Mouse (Mus musculus): ENCODE results near the gene Hs2st1. TPM values are rescaled to one million over a fixed set of nuclear protein-coding genes. Genes with fewer than 3 reads are reported as not detected.

Gene Hs2st1
- polyA plus RNA-seq, 1 experiment from 2014 or later = 13.7 TPM

- Histone ChIP-seq H3K36me3 (peaks cover 22% of the 10 kb centered on the region), H3K4me2 (no peak overlapping the region), H3K4me3 (no peak overlapping the region), H3K9ac (no peak overlapping the region), H3K27ac (no peak overlapping the region), H3K27me3 (no peaks in the 10 kb centered on the region), H3K9me3 (no peaks in the 10 kb centered on the region), H3K4me1 (replicated peaks) (no peaks in the 10 kb centered on the region)
- ATAC-seq (ENCODE audit: low FRiP score) = no peak
- WGBS = 95% methylated on average over 14 of the region's 14 CpGs
Measured at GRCm38 (mm10) chr3:144446081-144446634, 123.8 kb downstream of the Hs2st1 start.

- WGBS = 96% methylated on average over 14 of the region's 14 CpGs
- H3K9me3 ChIP-seq = no peaks in the 10 kb centered on the region
- no peaks in the 10 kb centered on the region for H3K27me3 ChIP-seq
- no peak overlapping the region for H3K27ac ChIP-seq
- no peak overlapping the region for H3K4me3 ChIP-seq
- no peak overlapping the region for H3K9ac ChIP-seq
- no peaks in the 10 kb centered on the region for H3K4me1 ChIP-seq (replicated peaks)
- no peak for ATAC-seq (ENCODE audit: low FRiP score)
- no peak overlapping the region for H3K4me2 ChIP-seq
- H3K36me3 ChIP-seq = peaks cover 15% of the 10 kb centered on the region
Measured at GRCm38 (mm10) chr3:144437871-144438398, 132.0 kb downstream of the Hs2st1 start.

- 87% methylated on average over 3 of the region's 3 CpGs for WGBS
- no peaks in the 10 kb centered on the region for H3K27me3 ChIP-seq
Measured at GRCm38 (mm10) chr3:144436076-144436475, 133.9 kb downstream of the Hs2st1 start.

GRCm38 (mm10) chr3:144435281-144435680 lies 134.7 kb downstream of the Hs2st1 start:
- no peaks in the 10 kb centered on the region for H3K27me3 ChIP-seq
- H3K9me3 ChIP-seq = no peaks in the 10 kb centered on the region
- H3K36me3 ChIP-seq = peaks cover 15% of the 10 kb centered on the region
- H3K27ac ChIP-seq = no peak overlapping the region
- no peaks in the 10 kb centered on the region for H3K4me1 ChIP-seq (replicated peaks)
- no peak overlapping the region for H3K9ac ChIP-seq
- no peak overlapping the region for H3K4me3 ChIP-seq
- WGBS = 93% methylated on average over 16 of the region's 16 CpGs
- no peak for ATAC-seq (ENCODE audit: low FRiP score)
- H3K4me2 ChIP-seq = no peak overlapping the region

More at GRCm38 (mm10) chr3:144436076-144436475, 133.9 kb downstream of the Hs2st1 start:
- Histone ChIP-seq H3K4me2 (no peak overlapping the region), H3K4me3 (no peak overlapping the region), H3K9me3 (no peaks in the 10 kb centered on the region), H3K4me1 (replicated peaks) (no peaks in the 10 kb centered on the region), H3K9ac (no peak overlapping the region), H3K27ac (no peak overlapping the region), H3K36me3 (peaks cover 15% of the 10 kb centered on the region)
- ATAC-seq (ENCODE audit: low FRiP score) = no peak

- WGBS = 94% methylated on average over 17 of the region's 17 CpGs
- peaks cover 15% of the 10 kb centered on the region for H3K36me3 ChIP-seq
- no peaks in the 10 kb centered on the region for H3K9me3 ChIP-seq
- no peak overlapping the region for H3K9ac ChIP-seq
- no peaks in the 10 kb centered on the region for H3K27me3 ChIP-seq
- no peaks in the 10 kb centered on the region for H3K4me1 ChIP-seq (replicated peaks)
- H3K4me2 ChIP-seq = no peak overlapping the region
- H3K4me3 ChIP-seq = no peak overlapping the region
- ATAC-seq (ENCODE audit: low FRiP score) = no peak
- H3K27ac ChIP-seq = no peak overlapping the region
Measured at GRCm38 (mm10) chr3:144434276-144434675, 135.7 kb downstream of the Hs2st1 start.

- 92% methylated on average over 7 of the region's 7 CpGs for WGBS
- Histone ChIP-seq H3K4me3 (no peak overlapping the region), H3K27ac (no peak overlapping the region), H3K9me3 (no peaks in the 10 kb centered on the region), H3K36me3 (peaks cover 15% of the 10 kb centered on the region), H3K9ac (no peak overlapping the region), H3K4me1 (replicated peaks) (0 out of 2 replicates have a peak, but pooled peaks cover 3% of the 10 kb centered on the region), H3K27me3 (no peaks in the 10 kb centered on the region), H3K4me2 (no peak overlapping the region)
- ATAC-seq (ENCODE audit: low FRiP score) = no peak
Measured at GRCm38 (mm10) chr3:144433039-144433438, 136.9 kb downstream of the Hs2st1 start.

GRCm38 (mm10) chr3:144432143-144432577 lies 137.8 kb downstream of the Hs2st1 start:
- Histone ChIP-seq H3K27ac (no peak overlapping the region), H3K9ac (no peak overlapping the region), H3K4me2 (no peak overlapping the region), H3K4me1 (replicated peaks) (0 out of 2 replicates have a peak, but pooled peaks cover 3% of the 10 kb centered on the region), H3K4me3 (no peak overlapping the region), H3K36me3 (peaks cover 15% of the 10 kb centered on the region), H3K9me3 (no peaks in the 10 kb centered on the region), H3K27me3 (no peaks in the 10 kb centered on the region)
- 91% methylated on average over 10 of the region's 10 CpGs for WGBS
- ATAC-seq (ENCODE audit: low FRiP score) = no peak

- no peak for ATAC-seq (ENCODE audit: low FRiP score)
- H3K4me1 ChIP-seq (replicated peaks) = peaks cover 15% of the 10 kb centered on the region
- H3K27ac ChIP-seq = no peak overlapping the region
- H3K4me3 ChIP-seq = no peak overlapping the region
- H3K27me3 ChIP-seq = no peaks in the 10 kb centered on the region
- H3K36me3 ChIP-seq = peaks cover 3% of the 10 kb centered on the region; the same call in 1 of the 2 replicates
- H3K9me3 ChIP-seq = no peaks in the 10 kb centered on the region
- H3K9ac ChIP-seq = no peak overlapping the region
- no peak overlapping the region for H3K4me2 ChIP-seq
- WGBS = 57% methylated on average over 8 of the region's 8 CpGs
Measured at GRCm38 (mm10) chr3:144428514-144429431, 141.2 kb downstream of the Hs2st1 start.

GRCm38 (mm10) chr3:144425041-144425448 lies 144.9 kb downstream of the Hs2st1 start:
- H3K4me2 ChIP-seq = no peak overlapping the region
- H3K27me3 ChIP-seq = no peaks in the 10 kb centered on the region
- peaks cover 25% of the 10 kb centered on the region for H3K4me1 ChIP-seq (replicated peaks)
- 89% methylated on average over 4 of the region's 4 CpGs for WGBS
- H3K9me3 ChIP-seq = no peaks in the 10 kb centered on the region
- H3K27ac ChIP-seq = peak overlapping the region; percentile 25; the same call in 1 of the 2 replicates
- ATAC-seq (ENCODE audit: low FRiP score) = no peak
- H3K4me3 ChIP-seq = no peak overlapping the region
- H3K9ac ChIP-seq = no peak overlapping the region
- H3K36me3 ChIP-seq = peaks cover 3% of the 10 kb centered on the region; the same call in 1 of the 2 replicates

GRCm38 (mm10) chr3:144421404-144422180 lies 148.4 kb downstream of the Hs2st1 start:
- H3K9me3 ChIP-seq = no peaks in the 10 kb centered on the region
- WGBS = 39% methylated on average over 7 of the region's 7 CpGs
- H3K4me3 ChIP-seq = no peak overlapping the region
- H3K27ac ChIP-seq = no peak overlapping the region
- H3K4me2 ChIP-seq = no peak overlapping the region
- peak; percentile 25 for ATAC-seq (ENCODE audit: low FRiP score)
- H3K36me3 ChIP-seq = no peaks in the 10 kb centered on the region
- H3K9ac ChIP-seq = no peak overlapping the region
- peaks cover 22% of the 10 kb centered on the region for H3K4me1 ChIP-seq (replicated peaks)
- H3K27me3 ChIP-seq = no peaks in the 10 kb centered on the region

- H3K36me3 ChIP-seq = no peaks in the 10 kb centered on the region
- H3K4me1 ChIP-seq (replicated peaks) = peaks cover 21% of the 10 kb centered on the region
- WGBS = 44% methylated on average over 7 of the region's 7 CpGs
- H3K27ac ChIP-seq = no peak overlapping the region
- H3K27me3 ChIP-seq = no peaks in the 10 kb centered on the region
- no peak overlapping the region for H3K4me2 ChIP-seq
- H3K9ac ChIP-seq = no peak overlapping the region
- H3K9me3 ChIP-seq = peaks cover 4% of the 10 kb centered on the region; the same call in 1 of the 2 replicates
- H3K4me3 ChIP-seq = no peak overlapping the region
- ATAC-seq (ENCODE audit: low FRiP score) = no peak
Measured at GRCm38 (mm10) chr3:144413821-144414220, 156.2 kb downstream of the Hs2st1 start.

Measured in hindbrain, embryonic 13.5 days (tissue).